ENCODE assay signal across 14 mouse cellular contexts in genomic region chr16:30607868-30608267, GRCm38 (mm10). TPM values are rescaled to one million over a fixed set of nuclear protein-coding genes. Genes with fewer than 3 reads are reported as not detected.
"Had no signal": no experiment of that assay in that cellular context is flagged by ENCODE, and none has a peak within 500 bp of the region (broad histone marks: within the 10 kb centered on the region; RNA-seq: fewer than 3 reads in every experiment).

No protein-coding gene starts in this region.

- ATAC-seq: hindbrain, embryonic 16.5 days; inflammation-experienced regulatory T-cells, adult 6 months; intestine, postnatal 0 days; midbrain, embryonic 15.5 days had no signal

- DNase-seq: kidney, adult 8-10 months; kidney, postnatal 36 days; layer of hippocampus, adult 9-11 months; layer of hippocampus, postnatal 36 days; left cerebral cortex, postnatal 4 days; lung, embryonic 14.5 days; right cerebral cortex, postnatal 14 days; thymus, adult 2 months; thymus, postnatal 25 days had no signal

RNA-seq across cellular contexts. Expression of gene Tmem44, which starts 57.2 kb away (rescaled TPM):
- total RNA-seq: monocyte, adult 5-6 weeks had no signal
